Mouse (Mus musculus): ENCODE data around the gene Esam. TPM values are rescaled to one million over a fixed set of nuclear protein-coding genes. Genes with fewer than 3 reads are reported as not detected.

Esam gene
- polyA plus RNA-seq, 1 experiment = not detected

GRCm38 (mm10) chr9:37543869-37544440 is 16.1 kb downstream of the Esam start:
- no peak for TF ChIP-seq GATA1 (IDR thresholded peaks at IDR 0.05; ENCODE audit: low read length)

DNA sequence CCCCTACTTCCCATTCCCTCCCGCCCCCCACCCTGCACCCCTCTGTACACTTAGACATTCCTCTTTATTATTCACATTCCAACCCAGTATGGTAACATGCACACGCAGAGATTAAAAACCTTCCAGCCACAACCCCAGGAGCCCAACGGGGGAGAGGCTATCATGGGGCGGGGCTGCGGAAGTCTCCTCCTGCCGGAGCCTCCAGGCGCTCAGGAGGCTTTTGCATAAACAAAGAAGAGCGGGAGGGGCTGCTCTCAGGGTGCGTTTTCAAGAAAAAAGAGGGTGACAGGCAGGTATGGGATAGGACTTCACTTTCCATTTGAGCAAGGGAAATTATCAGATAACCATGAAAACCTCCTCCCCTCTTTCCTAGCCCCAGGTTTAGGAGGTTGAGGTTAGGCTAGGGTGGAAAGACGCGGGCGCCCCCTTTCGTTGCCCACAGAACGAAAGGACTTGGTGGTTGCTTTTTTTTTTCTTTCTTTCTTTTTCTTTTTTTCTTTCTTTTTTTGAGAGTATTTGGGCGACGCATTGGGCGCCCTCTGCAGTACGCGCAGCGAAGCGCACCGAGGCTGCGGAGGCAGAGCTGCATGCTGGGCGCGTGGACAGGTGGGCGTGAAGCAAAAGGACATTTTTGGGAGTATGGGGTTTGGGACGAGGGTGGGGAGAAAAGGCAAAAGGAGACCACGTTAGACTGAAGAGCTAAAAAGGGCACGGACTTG is 16.7 kb downstream of the Esam start:
- no peak for TF ChIP-seq GATA1 (IDR thresholded peaks at IDR 0.05; ENCODE audit: low read length)

DNA sequence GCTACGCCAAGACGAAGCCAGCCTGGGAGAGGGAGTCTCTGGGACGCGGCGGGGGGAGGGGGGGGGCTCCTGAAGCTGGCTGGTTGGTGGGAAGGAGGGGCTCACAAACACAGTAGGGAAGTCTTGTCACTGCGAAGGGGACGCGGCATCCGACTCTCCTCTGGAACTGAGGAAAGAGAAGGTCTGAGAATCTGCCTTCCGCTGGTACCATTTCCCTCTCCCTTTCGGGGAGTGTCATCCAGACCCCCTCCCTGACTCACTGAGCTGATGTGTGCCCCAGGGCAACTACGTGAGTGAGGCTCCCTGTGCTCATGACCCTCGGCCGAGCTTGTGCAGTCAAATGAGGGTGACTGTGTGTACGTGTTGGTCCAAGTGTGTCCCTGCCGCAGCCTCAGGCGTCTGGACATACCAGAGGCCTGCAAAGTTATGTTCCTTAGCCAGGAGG is 17.3 kb downstream of the Esam start:
- no peak for TF ChIP-seq GATA1 (IDR thresholded peaks at IDR 0.05; ENCODE audit: low read length)

DNA sequence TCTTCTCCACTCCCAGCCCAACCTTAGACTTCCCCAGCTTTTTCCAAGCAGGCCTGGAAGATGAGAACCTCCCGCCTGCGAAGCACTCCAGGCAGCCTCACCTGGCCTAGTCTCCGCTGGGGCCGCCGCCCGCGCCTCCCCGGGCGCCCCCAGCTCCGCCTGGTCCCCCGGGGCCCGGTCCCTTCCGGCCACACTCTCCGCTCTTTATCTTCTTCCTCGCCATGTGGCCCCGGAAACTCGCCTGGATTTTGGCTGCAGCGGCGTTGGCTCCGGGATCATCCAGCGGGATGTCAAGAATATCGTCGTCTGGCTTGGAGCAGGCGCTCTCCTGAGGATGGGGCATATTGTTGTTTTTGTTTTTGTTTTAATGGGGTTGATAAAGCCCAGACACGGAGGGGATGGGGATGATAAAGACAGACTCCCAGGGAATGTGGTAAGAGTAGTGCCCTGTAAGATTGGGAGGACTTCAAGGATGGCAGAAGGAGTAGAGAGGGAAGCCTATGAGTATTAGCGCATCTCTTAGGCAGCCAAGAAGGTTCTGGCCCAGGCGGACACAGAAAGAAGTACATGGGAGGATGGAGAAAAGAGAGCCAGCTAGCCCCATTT is 18.1 kb downstream of the Esam start:
- no peak for TF ChIP-seq GATA1 (IDR thresholded peaks at IDR 0.05; ENCODE audit: low read length)

DNA sequence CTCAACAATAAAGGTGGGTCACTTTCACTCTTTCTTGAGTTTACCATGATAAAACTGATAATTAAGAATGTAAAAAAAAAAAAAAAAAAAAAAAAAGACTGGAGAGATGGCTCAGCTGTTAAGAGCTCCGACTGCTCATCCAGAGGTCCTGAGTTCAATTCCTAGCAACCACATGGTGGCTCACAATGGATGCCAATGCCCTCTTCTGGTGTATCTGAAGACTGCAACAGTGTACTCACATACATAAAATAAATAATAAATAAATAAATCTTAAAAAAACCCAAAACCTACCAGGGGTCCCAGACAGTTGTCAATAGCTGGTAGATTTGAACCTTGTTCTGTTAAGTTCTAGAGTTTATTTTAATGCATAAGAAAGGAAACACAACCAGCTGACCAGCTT is 19.0 kb downstream of the Esam start:
- TF ChIP-seq GATA1 (IDR thresholded peaks at IDR 0.05; ENCODE audit: low read length) = no peak

GRCm38 (mm10) chr9:37550435-37550834 is 22.6 kb downstream of the Esam start:
- peak; percentile 42 for TF ChIP-seq GATA1 (IDR thresholded peaks at IDR 0.05; ENCODE audit: low read length)

DNA sequence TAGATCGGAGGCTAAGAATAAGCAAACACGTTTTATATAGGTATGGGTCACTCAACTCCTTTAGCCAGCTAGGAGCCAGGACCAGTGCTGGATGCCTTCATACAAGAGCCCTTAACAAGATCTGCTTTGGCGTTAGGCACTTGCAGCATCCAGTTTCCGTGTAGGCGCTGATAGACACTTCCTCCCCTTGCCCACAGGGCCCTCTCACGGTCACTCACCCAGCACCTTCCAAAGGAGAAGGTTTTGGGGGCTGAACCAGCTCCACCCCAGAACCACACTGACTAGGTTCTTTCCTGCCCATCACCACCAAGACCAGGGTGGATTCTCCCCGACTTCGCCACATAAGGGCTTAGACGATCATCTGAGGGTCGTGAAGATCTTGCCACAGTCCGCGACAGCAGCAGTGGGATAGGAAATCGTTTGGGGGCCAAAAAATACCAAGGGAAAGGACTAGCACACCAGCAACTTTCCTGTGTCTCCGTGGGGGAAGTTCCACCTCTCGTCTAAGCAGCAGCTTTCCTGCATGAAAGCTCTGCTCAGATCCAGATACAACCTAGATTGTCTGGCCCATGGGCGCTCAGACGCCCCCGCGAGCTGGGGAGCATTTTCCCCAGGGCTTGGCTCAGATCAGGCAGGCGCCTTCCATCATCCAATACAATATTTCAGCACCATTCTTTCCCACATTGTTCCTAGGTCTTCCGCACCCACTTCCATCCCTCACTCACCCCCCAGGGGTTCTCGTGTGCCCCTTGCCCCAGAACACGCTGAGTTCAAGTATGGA is 24.1 kb downstream of the Esam start:
- no peak for TF ChIP-seq GATA1 (IDR thresholded peaks at IDR 0.05; ENCODE audit: low read length)

DNA sequence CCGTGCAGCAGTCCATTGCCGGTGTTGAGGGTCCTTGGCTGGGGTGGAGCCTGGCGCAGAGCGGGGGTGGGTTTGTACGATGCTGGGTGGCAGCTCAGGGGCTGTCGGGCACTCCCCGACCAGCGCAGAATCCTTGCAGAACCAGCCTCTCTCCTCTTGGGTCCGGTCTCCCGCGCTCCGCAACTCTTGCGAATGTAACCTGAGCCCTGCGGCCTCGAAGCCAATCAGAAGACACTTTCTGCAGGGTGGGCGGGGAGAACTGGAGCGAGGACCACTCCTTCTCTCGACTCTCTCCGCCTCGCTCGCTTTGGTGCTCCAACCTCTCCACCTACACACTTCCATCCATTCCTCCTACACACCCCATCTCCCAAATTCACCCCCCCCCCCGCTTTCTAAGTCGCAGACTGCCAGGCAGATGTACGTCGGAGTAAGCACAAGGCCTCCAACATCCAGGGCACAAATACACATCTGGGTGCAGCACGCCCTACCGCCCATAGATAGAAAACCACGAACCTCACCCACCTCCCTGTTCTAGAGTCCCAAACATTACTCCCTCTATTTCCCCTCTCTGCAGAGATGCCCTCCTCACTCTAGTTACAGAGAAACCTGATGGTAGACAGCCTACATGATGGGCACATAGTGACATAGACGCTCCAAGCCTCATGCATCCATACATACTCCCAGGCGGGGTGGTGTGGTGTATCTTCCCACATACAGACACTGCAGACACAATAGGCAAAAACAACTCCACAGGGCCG is 24.8 kb downstream of the Esam start, which contains the start of gene Nrgn:
Gene Nrgn, minus strand, starts transcription at position 369 of the 758 bp plus-strand sequence.
- TF ChIP-seq GATA1 (IDR thresholded peaks at IDR 0.05; ENCODE audit: low read length) = no peak

DNA sequence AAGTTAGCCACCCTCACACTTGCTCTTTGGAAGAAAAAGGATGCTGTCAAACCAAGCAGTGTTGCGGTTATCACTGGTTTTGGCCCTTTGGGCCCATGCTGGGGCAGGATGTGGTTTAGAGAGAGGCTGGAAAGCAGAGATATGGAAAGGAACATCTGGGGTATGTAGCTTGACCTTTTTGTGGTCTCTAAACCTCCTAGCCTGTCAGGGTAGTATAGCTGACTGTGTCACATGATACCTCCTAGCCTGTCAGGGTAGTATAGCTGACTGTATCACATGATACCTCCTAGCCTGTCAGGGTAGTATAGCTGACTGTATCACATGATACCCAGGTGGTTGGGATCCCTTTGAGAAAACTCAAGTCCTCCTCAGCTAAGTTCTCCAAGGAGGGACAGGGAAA is 26.4 kb downstream of the Esam start:
- TF ChIP-seq GATA1 (IDR thresholded peaks at IDR 0.05; ENCODE audit: low read length) = peak; percentile 70

- TF ChIP-seq GATA1 (IDR thresholded peaks at IDR 0.05; ENCODE audit: low read length) = no peak
These were observed 27.2 kb downstream of the Esam start, which contains the start of gene Siae for GRCm38 (mm10) chr9:37554838-37555748. Gene Siae, plus strand, starts transcription at chr9:37555698.

DNA sequence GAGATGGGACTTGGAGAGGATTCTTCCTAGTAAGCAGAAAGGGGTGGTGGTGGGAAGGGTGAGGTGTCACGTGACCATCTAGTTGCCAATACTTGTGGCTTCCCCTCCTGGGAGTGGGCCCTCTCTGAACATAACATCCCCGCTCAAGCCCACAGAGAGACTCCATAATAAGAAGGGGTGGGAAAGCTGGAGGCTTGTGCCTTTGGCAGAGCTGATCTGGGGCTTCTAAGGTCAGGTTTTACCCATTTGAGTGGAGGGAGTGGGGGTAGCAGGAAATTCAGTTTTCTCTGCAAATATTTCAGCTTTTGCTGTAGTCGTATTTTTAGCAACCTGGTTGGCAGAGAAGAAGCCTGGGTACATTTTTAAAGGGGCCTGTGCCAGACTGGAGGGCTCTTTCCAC is 28.5 kb downstream of the Esam start:
- no peak for TF ChIP-seq GATA1 (IDR thresholded peaks at IDR 0.05; ENCODE audit: low read length)

DNA sequence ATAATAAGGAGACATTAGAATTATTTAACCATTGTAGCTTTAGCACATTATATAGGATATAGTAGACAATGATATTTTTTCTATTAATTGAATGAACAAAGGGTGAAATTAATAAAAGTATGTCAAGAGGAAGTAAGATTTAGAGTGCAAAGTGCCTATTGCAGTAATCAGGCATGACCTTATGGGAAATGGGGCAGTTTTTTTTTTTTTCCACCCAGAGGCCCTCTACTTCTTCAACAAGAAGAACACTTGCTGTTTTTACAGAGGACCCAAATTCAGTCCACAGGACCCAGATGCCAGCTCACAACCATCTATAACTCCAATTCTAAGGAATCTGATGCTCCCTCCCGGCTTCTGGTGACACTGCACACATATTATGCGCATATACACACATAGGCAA is 32.7 kb downstream of the Esam start:
- TF ChIP-seq GATA1 (IDR thresholded peaks at IDR 0.05; ENCODE audit: low read length) = no peak

- peak; percentile 84 for TF ChIP-seq GATA1 (IDR thresholded peaks at IDR 0.05; ENCODE audit: low read length)
These were observed 35.9 kb downstream of the Esam start for GRCm38 (mm10) chr9:37563805-37564204.

DNA sequence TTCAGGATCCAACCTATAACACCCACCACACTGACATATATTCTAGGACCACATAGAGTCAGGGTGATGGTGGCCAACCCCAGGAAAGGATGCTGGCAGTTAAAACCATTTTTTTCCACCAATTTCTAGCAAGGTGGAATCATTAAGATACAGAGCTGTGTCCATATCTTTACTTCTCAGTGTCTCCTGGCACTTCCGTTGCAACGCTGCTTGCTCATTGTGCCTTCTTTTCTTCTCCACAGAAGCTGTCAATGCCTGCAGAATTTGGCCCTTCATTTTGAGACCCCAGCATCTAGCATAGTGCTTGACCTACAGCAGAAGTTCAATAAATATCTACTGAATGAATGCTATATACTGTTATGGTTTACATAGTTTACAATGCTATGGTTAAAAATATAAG is 39.1 kb downstream of the Esam start:
- TF ChIP-seq GATA1 (IDR thresholded peaks at IDR 0.05; ENCODE audit: low read length) = no peak
